8 mouse cellular contexts compared by ENCODE assay signal in genomic region chr1:51288755-51289619, GRCm38 (mm10). TPM values are rescaled to one million over a fixed set of nuclear protein-coding genes. Genes with fewer than 3 reads are reported as not detected.
DNase-seq lines count a peak whose midpoint lies in the region; ATAC-seq and TF ChIP-seq lines count a peak whose summit lies in the region.

Gene Cavin2, plus strand, starts transcription at chr1:51289126.

- no peak for DNase-seq in layer of hippocampus, adult 2 months (ENCODE audit: low spot score in 2 of 2)
- DNase-seq in layer of hippocampus, adult 9-10 months (ENCODE audit: low spot score) = no peak
- DNase-seq in forebrain, embryonic 11.5 days (ENCODE audit: low spot score) = no peak
- DNase-seq in heart, postnatal 25 days (ENCODE audit: low spot score) = peak; percentile 74
- no peak for DNase-seq in right cerebral cortex, postnatal 14 days
- DNase-seq in thymus, adult 2 months = no peak

- peak; percentile 42 for ATAC-seq in forebrain, embryonic 11.5 days (replicated peaks; ENCODE audit: low FRiP score)
- ATAC-seq in limb, embryonic 12.5 days (ENCODE audit: insufficient number of reproducible peaks, insufficient read depth, low FRiP score, low TSS enrichment, low read depth) = peak; percentile 78
- no peak for ATAC-seq in neural tube, embryonic 13.5 days (ENCODE audit: low read depth)

- no peak within 1 kb of the TSS for H3K9ac ChIP-seq in forebrain, embryonic 11.5 days (ENCODE audit: low read length)
- no peak within 1 kb of the TSS for H3K9ac ChIP-seq in limb, embryonic 12.5 days (replicated peaks)
- H3K9ac ChIP-seq in neural tube, embryonic 13.5 days = no peak within 1 kb of the TSS

- intact Hi-C loops in heart, postnatal 25 days (cut with DNase I) = loop anchor here (1.0 to 2.0 kb wide), 2 partner anchors 23 to 44 kb away; no protein-coding TSS in a partner anchor

- WGBS in forebrain, embryonic 11.5 days = 64% methylated on average over 17 of the region's 17 CpGs
- WGBS in limb, embryonic 12.5 days = 52% methylated on average over 17 of the region's 17 CpGs
- WGBS in neural tube, embryonic 13.5 days = 63% methylated on average over 17 of the region's 17 CpGs
- 44% methylated on average over 17 of the region's 17 CpGs for WGBS in thymus, adult 2 months

- no peaks in the 10 kb centered on the region for H3K4me1 ChIP-seq in forebrain, embryonic 11.5 days (replicated peaks; ENCODE audit: control insufficient read depth, insufficient read depth, low read length)
- H3K4me1 ChIP-seq in limb, embryonic 12.5 days (replicated peaks) = peaks cover 26% of the 10 kb centered on the region
- H3K4me1 ChIP-seq in neural tube, embryonic 13.5 days (replicated peaks) = peaks cover 20% of the 10 kb centered on the region
- H3K4me1 ChIP-seq in thymus, adult 2 months (replicated peaks; ENCODE audit: control insufficient read depth, insufficient read depth, low read length) = no peaks in the 10 kb centered on the region

- peak within 1 kb of the TSS; percentile 72 for H3K27ac ChIP-seq in layer of hippocampus, adult 2 months
- H3K27ac ChIP-seq in forebrain, embryonic 11.5 days (ENCODE audit: low read depth, low read length) = no peak within 1 kb of the TSS
- H3K27ac ChIP-seq in limb, embryonic 12.5 days = peak within 1 kb of the TSS; percentile 79
- H3K27ac ChIP-seq in neural tube, embryonic 13.5 days (replicated peaks) = peak within 1 kb of the TSS; percentile 52; the same call in 1 of the 2 replicates
- no peak within 1 kb of the TSS for H3K27ac ChIP-seq in thymus, adult 2 months (ENCODE audit: control insufficient read depth, insufficient read depth, low read length)

- no peaks in the 10 kb centered on the region for H3K27me3 ChIP-seq in forebrain, embryonic 11.5 days (ENCODE audit: control insufficient read depth, insufficient read depth, low read length)
- H3K27me3 ChIP-seq in limb, embryonic 12.5 days = no peaks in the 10 kb centered on the region
- no peaks in the 10 kb centered on the region for H3K27me3 ChIP-seq in neural tube, embryonic 13.5 days
- no peaks in the 10 kb centered on the region for H3K27me3 ChIP-seq in thymus, adult 2 months (ENCODE audit: control insufficient read depth, insufficient read depth, low read length)

- H3K36me3 ChIP-seq in forebrain, embryonic 11.5 days (ENCODE audit: control insufficient read depth, insufficient read depth, low read length) = no peaks in the 10 kb centered on the region
- no peaks in the 10 kb centered on the region for H3K36me3 ChIP-seq in limb, embryonic 12.5 days
- H3K36me3 ChIP-seq in neural tube, embryonic 13.5 days = no peaks in the 10 kb centered on the region
- H3K36me3 ChIP-seq in thymus, adult 2 months (ENCODE audit: control insufficient read depth, insufficient read depth, low read length) = no peaks in the 10 kb centered on the region

- H3K9me3 ChIP-seq in forebrain, embryonic 11.5 days (ENCODE audit: control insufficient read depth, low read length) = no peaks in the 10 kb centered on the region
- H3K9me3 ChIP-seq in limb, embryonic 12.5 days = no peaks in the 10 kb centered on the region
- H3K9me3 ChIP-seq in neural tube, embryonic 13.5 days = no peaks in the 10 kb centered on the region

- peak within 1 kb of the TSS; percentile 38 for H3K4me3 ChIP-seq in layer of hippocampus, adult 2 months
- no peak within 1 kb of the TSS for H3K4me3 ChIP-seq in forebrain, embryonic 11.5 days (ENCODE audit: low read depth, low read length)
- peak within 1 kb of the TSS; percentile 11 for H3K4me3 ChIP-seq in limb, embryonic 12.5 days (replicated peaks)
- H3K4me3 ChIP-seq in neural tube, embryonic 13.5 days = no peak within 1 kb of the TSS
- H3K4me3 ChIP-seq in thymus, adult 2 months (ENCODE audit: control insufficient read depth, insufficient read depth, low read length) = no peak within 1 kb of the TSS

- TF ChIP-seq CTCF in layer of hippocampus, adult 2 months (conservative IDR thresholded peaks at IDR 0.05) = peak; percentile 41
- TF ChIP-seq CTCF in thymus, adult 2 months (IDR thresholded peaks at IDR 0.05; ENCODE audit: borderline replicate concordance, control insufficient read depth, extremely low read depth, insufficient read depth, low read length, poor library complexity) = no peak

- TF ChIP-seq POLR2A in thymus, adult 2 months (IDR thresholded peaks at IDR 0.05; ENCODE audit: control insufficient read depth, extremely low read depth, insufficient read depth, low read length, poor library complexity) = no peak

- H3K4me2 ChIP-seq in forebrain, embryonic 11.5 days (ENCODE audit: low read depth, low read length, severe bottlenecking) = no peak within 1 kb of the TSS
- peak within 1 kb of the TSS; percentile 31 for H3K4me2 ChIP-seq in limb, embryonic 12.5 days
- peak within 1 kb of the TSS; percentile 21 for H3K4me2 ChIP-seq in neural tube, embryonic 13.5 days

RNA-seq across cellular contexts. Expression of gene Cavin2, which starts in this region (rescaled TPM):
- total RNA-seq in layer of hippocampus, adult 2 months (2021) = 1 to 10 TPM; 6.8 to 7.7 TPM
- 1.8 and 2.7 TPM in 2 replicates for polyA plus RNA-seq in forebrain, embryonic 11.5 days (2014; fragmentation: Nextera tagmentation; extraction: Ambion mirVana)
- 100 to 1,000 TPM; 151 to 153 TPM for total RNA-seq in heart, postnatal 25 days (2021)
- polyA plus RNA-seq in limb, embryonic 12.5 days (2016; fragmentation: Nextera tagmentation; extraction: Ambion mirVana) = 6.3 and 8.2 TPM in 2 replicates
- 8.9 and 9.7 TPM in 2 replicates for polyA plus RNA-seq in neural tube, embryonic 13.5 days (2015; fragmentation: Nextera tagmentation; extraction: Ambion mirVana)
- polyA plus RNA-seq in thymus, adult 2 months (2012; rRNA removed) = 4.8 and 9.4 TPM in 2 replicates

Comparison
In these comparisons a context has a peak if more than half of its experiments do, and no peak if none do; other contexts are left out.
1. RNA of gene Cavin2 (total RNA-seq): 151 to 153 TPM in heart, postnatal 25 days; 6.8 to 7.7 TPM in layer of hippocampus, adult 2 months; every median in the first group is over 10 times any median in the second.
2. H3K27ac ChIP-seq: peak in layer of hippocampus, adult 2 months (single experiment), limb, embryonic 12.5 days (single experiment) and neural tube, embryonic 13.5 days (single experiment); none in forebrain, embryonic 11.5 days (single experiment) and thymus, adult 2 months (single experiment).
3. H3K4me3 ChIP-seq: peak in layer of hippocampus, adult 2 months (single experiment) and limb, embryonic 12.5 days (single experiment); none in forebrain, embryonic 11.5 days (single experiment), neural tube, embryonic 13.5 days (single experiment) and thymus, adult 2 months (single experiment).